Mouse (Mus musculus): ENCODE measurements at regions not wholly inside any gene's neighbourhood (a gene's known extent, or its start where the extent isn't known, plus 50 kb on each side); places are given as distances from the start of the nearest gene placed in this dataset.

DNA sequence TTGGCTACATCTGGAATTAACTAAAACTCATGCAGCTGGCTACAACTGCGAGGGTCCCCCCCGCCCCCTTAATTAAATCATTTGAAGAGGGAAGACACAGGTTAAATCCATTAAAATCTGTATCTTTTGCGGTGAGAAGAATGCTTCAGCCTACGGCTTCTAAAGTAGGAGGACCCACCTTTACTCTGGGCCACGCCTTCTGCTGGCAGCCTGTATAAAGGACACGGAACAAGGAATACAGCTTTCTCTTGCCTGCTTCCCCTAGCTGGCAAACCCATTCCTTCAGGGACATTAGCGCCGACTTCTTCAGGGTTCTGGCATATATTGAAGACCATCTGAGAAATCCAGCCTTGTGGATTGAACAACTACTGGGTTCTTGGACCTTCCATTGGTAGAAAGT is 76.9 kb upstream of the Fbxo11 start:
- TF ChIP-seq CTCF (IDR thresholded peaks at IDR 0.05) (no peak), EP300 (IDR thresholded peaks at IDR 0.05; ENCODE audit: insufficient read depth, low read depth, low read length) (no peak), POLR2A (IDR thresholded peaks at IDR 0.05; ENCODE audit: insufficient read depth, low read depth, low read length) (no peak)
